Mouse (Mus musculus) embryo, embryonic 9.5 days (tissue): ENCODE measurements at regions not wholly inside any gene's neighbourhood (a gene's known extent, or its start where the extent isn't known, plus 50 kb on each side); places are given as distances from the start of the nearest gene placed in this dataset.
A peak's percentile ranks its signal among the peaks of the same experiment; 100 is the strongest.

Source experiments
- DNase-seq: peaks from one replicate; pipeline ENCODE4 v3.0.0-alpha.2; 2017; ENCODE audit errors: extremely low spot score

DNA sequence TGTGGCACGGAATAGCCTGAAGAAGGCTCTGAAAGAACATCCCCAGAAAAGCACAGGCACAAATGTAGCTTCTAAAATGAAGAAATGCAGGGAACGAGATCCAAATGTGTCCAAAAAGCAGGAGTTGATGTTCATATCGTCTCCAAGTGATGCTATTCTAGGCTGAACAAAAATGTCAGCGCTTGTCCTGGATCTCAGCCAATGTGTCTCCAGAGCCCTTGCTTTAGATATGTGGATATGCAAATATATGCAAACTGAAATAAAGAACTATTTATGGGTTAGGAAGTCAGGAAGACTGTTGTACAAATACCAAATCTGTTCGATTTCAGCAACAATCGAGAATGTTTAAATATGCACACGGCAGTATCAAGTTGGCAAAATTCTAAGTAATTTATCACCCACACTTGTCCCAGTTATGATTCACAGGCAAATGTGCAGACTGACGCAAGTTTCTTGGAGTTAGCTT, 320.4 kb downstream of the Synb start:
- DNase-seq = no peak

DNA sequence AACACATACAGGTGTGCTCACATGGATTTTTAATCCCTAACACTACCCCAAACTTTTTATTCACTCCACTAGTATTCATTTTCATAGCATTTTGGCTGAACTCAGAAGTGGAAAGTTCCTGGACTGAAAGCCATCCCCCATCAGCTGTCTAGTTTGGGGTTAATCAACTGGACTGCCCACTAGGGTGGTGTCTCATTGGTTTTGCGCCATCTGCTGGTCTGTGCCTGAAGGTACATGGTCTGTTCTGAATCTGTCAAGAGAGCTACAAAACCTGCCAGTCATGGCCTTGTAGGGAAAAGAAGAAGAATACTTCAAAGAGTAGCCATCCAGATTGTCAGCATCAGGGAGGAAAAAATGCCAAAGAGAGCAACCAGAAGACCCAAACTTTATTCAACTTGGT, 327.3 kb downstream of the Synb start:
- DNase-seq = peak; percentile 58

DNA sequence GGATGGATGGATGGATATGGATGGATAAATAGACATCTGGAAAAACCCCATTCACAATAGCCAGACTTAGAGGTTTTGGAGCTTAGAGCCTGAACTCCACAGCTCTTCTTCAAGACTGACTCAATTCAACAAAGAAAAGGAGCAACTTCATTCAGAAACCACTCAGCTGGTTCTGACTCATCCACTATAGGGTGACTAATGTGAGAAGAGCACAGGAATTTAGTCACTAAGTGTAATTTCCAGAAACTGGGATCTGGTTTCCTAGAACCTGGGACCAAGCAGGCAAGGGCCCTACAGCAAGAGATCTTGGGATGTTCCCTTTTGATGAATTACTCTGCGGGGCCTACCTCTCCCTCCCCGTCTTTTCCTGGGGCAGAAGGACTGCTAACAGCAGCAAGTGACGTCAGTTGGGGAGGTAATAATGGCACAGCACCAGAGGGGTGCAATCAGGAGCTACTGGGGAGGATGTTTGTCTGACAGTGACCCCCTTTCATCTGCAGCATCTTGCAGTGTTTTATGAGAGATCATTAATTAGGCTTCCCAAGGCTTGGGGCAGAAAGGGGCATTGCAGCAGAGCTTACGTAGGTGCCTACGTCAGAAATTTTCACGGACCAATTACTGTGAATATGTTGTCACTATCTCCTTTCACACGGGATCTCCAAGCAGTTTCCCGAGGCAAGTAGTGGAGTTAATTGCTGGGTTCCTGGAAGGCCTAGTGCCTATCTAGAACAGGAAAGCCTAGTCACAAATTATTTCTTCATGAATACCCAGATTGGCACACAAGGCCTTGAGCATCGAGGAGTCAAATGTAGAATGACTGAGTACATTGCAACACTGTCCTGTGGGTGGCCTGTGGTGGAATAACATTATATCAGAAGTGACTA, 339.3 kb downstream of the Synb start:
- DNase-seq = no peak

DNA sequence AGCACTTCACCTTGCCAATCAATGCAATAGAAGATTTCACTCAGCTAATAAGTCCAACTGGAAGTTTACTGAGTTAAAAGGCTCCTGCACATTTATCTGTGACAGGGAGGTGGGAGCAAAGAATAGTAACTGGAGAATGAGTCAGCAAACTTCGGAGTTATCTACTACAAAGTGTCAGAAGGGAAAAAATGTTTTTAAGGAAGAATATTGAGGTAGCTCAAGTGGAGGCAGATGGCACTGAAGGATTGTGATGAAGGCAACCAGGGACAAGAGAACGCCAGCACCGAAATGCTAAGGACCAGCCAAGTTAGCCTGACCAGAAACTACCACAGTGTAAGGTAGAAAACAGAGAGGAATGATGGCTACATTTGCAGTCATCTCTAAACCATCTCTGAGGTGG, 348.2 kb downstream of the Synb start:
- no peak for DNase-seq

DNA sequence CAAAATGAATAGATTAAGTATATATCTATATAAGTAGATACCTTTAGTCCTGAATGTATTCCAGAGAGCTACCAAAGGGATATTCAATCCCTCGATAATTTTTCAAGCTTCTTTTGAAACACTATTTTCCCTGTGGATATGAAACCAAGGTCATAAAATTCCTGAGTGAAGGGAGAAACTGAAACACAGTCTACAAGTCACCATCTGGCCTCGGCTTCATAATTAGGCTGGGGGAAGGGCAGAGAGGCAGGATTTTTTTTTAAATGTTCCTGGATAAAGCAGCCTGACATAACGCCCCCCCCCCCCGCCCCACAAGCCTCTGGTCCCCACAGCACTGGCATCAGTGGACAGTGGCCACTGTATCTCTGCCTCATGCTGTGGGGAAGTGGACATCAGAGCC, 348.7 kb downstream of the Synb start:
- no peak for DNase-seq

DNA sequence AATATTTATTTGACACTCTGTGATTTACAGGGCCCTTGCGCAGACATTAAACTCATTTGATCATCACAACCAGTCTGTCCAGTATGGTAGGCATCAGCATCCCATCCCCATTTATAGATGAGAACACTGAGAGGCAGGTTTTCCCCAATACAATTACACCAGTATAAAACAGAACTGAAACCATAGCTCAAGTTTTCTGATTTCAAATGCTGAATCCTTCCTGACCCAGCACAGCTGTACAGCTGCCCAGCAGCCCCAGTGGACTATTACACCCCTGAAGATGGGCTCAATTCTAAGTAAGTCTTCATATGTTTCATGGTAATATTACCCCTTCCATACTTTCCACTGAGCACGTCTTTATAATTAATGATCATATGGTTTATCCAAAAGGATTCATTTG, 352.3 kb downstream of the Synb start:
- DNase-seq = no peak

DNA sequence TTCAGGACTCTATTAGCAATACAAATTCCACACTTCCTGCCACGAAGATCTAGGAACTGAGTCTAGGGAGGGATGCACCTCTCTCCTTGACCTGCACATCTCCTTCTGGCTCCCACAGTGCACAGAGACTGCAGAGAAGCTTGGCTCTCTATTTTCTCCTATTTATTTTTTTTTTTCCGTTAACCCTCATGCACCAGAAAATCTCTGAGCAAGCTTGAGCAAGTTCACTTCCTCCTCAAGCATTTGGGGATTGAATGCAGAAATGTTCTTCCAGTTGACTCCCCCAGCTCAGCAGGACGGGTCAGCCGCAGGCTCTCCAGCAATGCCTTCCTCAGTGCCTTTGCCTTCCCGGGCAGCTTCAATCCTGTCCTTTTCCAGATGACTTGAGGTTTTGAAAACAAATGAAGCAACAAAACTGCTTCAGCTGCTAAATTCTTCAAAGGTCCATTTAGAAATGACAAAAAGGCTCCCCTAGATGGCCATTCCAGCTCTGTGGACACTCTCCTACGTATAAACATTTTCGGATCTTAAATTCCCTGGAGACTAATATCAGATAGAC, 352.9 kb downstream of the Synb start:
- DNase-seq = no peak

DNA sequence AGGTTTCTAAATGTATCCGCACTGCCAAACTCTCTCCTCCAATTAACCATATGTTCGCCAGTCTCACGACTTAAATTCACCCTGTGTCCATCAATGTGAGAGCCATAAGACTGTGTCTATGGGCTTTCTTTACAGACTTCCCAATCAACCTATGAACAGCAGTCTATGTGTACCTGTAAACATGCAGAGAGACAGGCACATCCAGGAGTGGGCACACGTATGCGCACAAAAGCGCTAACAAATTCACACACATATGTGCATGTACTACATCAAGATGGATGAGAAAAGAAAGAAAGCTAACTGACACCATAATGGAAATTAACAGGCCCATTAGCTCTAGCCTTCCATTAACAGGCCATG, 358.8 kb downstream of the Synb start:
- no peak for DNase-seq

DNA sequence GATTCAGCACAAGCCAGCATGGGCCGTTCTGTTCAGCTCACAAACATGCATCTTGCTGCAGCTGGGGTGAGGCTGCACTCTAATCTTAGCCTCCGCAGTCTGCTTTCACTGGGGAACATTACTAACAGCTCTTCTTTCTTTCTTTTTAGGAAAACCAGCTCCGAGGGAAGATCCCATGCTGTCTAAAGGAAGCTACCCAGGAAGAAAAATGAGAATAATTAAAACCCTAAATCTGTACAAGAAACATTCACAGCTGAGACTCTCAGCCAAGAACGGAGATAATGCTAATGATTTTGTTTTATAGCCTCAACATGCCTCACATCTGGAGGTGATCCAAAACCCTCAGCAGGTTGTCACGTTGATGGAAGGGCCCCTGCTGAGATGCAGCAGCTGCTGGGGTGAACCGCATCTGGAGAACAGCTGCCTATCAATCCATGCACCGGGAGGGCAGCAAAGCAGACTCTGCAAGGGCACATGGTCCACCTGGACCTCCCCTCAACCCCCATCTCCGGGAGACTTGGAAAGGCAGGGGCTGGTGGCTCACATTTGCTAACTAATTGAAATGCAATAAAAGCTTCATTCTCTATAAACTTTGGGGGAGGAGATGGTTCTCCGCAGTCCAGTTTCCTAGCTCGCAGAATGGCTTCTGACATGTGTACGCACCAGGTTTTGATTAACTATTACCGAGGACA, 359.3 kb downstream of the Synb start:
- peak; percentile 64 for DNase-seq

DNA sequence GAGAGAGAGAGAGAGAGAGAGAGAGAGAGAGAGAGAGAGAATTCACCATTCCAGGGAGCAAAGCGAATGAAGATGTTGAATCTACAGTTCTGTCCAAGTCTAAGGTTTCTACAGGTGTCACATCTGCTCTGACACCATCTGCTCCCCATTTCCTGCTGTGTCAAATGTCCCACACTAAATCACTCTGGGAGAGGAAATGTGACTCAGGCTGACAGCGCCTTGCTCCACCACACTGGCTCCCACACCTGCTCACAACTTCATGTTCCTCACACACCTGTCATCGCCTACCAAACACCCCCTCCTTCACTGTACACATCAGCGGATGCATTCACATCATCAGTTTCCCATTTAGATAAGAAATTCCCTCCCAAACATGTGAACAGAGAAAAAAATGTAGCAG, 366.3 kb downstream of the Synb start:
- no peak for DNase-seq

DNA sequence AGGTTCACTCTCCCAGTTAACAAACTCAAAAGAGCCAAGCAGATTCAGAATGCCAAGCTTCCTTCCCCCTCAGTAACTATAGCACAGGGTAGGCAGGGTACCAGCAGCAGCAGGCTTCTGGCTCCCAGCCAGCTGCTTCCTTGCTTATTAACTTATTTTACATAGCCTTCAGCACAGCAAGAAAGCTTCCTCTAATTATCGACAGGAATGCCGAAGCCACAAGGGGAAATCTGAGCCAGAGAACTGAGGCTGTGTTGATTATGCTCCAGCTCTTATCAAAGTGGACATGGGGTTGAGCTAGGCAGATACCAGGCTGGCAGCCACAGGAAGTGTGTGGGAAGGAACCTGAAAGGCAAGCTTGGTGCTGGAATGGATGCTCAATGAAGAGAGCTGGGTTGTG, 371.0 kb downstream of the Synb start:
- DNase-seq = no peak

DNA sequence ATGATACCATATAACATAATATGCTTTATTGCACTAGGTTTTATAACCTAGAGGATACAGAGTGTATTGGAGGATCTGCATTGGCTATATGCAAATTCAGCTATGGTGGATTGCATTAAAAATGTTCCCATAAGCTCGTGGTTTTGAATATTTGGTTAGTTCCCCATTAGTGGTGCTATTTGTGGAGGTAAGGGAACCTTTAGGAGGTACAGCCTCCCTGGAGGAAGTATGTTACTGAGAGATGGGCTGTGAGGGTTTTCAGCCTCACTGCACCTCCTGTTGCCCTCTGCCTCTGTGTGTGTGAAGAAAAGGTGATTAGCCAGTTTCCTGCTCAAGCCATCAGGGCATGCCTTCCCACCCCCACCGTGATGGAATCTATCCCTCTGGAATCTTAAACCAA, 372.1 kb downstream of the Synb start:
- DNase-seq = no peak

DNA sequence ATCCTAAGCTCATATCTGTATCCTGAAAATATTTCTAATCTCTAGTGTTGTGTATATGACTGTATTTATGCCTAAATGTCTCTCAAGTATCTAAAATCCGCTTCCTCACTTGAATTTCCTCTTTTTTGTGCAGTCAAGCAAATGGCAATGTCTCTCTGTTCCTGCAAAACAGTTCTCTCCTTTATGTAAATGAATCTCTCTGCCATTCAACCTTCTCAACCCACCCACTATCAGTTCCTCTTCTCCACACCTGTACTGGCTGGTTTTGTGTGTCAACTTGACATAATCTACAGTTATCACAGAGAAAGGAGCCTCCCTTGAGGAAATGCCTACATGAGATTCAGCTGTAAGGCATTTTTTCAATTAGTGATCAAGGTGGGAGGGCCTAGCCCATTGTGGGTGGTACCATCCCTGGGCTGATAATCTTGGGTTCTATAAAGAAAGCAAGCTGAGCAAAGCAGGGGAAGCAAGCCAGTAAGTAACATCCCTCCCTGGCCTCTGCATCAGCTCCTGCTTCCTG, 375.5 kb downstream of the Synb start:
- no peak for DNase-seq

DNA sequence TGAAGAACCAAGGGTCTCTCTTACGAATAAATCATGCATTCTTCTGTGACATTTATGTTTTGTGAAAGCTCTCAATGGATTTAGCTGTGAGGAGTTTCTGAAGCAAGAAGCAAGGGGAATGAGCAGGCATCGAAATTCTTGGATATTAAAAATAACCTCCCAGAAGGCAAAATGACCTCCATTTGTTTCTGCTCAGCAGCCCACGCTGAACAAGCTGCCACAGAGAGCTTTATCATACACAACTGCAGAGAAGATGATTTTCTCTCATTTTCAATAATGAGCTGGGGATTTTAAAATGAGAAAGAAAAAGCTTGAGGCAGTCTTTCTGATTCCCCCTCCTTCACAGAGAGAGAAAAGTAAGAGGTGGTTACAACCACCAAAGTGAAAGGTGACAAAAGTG, 394.2 kb downstream of the Synb start:
- DNase-seq = no peak

DNA sequence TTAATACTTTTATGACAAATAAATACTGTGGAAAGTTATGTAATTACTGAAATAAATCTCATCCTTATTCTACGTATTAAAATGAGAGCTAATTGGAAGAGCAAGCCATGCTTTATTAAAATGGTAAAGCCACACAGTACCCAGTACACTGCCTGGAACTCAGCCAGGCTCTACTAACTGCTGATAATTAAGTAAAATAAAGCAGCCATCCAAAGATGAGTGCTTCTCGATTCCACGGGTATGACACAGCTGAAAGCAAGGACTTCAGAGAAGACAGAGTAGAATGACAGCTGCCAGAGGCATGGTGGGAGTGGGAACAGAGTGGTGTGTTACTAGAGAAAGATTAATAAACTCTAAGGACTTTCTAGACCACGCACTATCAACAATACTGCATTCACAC, 416.9 kb downstream of the Synb start:
- DNase-seq = no peak

DNA sequence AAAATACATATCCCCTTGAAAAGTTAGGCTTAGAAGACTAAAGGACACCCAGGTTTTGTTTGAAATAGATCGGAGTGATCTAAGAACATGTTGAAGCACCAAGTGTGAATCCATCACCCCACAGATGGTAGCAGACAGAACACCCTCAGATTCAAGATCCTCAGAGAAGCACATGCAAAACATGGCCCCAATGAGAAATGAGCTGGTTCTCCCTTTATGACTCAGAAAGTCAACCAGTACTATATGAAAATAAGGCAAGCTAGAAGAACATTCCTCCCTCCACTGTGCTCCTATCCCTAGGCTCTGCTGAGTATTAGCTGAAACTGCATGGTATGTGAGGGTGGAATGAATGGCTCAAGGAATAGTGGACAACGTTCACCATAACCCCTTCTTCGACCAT, 433.0 kb downstream of the Synb start:
- DNase-seq = no peak

DNA sequence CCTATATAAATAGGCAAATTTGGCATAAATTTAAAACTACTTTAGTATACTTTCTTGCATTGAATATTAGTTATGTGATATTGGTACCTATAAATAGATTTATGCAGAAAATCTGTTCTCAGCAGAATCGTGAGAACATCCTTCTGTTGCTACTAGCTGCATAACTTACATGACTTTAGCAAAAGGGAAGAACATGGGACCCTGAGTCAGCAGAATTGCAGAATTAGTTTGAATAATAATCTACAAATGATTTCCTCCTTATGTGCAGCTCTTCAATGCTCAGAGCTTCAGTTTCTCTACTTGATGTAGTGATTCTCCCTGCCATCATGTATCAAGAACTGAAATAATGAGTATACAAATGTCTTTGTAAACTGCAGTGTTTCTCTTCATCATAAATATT, 436.2 kb downstream of the Synb start:
- DNase-seq = no peak

DNA sequence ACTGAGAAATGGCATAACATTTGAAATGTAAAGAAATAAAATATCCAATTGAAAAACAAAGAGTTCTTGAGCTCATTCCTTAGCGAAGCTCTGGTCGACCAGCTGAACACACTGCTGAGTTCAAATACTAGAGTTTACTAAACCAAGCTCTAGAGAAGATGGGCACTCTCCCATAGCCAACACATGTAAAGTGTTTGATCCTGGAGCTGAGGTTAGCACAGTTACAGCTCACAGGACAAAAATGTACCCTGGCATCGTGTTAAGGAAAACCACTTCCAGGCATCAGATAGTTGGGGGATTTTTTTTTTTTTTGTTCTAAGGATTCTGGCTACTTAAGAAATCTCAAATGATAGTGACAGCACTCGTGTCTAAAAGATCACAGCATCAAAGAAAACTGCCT, 445.6 kb downstream of the Synb start:
- no peak for DNase-seq

DNA sequence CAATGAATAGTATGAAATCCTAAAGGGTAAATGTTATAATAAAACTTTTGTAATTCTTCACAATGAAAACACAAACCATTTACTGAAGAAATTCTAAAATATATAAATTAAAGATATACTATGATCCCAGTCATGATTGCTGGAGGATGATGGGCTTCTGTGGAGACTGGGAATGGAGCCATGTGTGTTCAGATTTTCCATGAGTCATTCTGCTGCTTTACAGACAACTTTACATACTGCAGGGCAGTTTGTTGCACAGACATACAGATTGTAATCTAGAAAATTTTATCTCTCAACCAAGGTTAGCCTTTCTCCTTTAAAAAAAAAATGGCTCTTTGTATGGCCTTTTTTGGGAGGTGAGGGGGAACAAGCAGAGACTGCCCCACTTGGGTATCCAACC, 446.5 kb downstream of the Synb start:
- no peak for DNase-seq

DNA sequence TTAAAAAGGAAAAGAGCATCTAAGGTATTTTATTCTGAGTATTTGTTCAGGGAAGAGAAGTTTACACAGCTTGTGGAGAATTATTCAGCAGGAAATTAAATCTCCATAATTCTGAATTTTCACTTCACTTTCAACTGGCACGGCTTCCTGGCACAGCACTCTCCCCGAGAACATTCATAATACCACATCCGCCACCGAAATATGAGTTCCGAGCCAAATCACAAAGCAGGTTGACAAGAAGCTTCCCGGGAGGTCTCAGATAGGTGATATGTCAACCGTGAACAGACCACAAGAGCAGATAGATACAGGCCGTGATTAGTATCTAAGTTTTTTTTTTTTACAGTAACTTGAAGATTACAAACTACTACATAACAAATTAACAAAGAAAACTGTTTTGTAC, 473.9 kb downstream of the Synb start:
- no peak for DNase-seq

DNA sequence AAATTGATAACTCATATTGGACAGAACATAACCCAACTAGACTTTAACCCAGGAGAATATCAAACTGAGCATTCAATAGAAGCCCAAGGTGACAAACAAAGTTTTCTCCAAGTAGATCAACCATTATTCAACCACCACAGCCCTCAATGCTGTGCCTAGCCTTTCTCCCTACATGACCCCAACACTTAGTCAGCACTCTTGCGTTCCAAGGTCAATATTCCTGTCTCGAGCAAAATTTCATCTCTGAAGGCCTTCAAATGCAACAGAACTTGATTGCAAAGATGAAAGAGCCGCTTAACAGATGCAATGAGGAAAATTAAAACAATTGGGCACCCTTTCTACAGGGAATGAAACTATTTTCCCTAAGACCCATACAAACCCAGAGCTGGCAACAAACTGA, 485.1 kb downstream of the Synb start:
- no peak for DNase-seq

DNA sequence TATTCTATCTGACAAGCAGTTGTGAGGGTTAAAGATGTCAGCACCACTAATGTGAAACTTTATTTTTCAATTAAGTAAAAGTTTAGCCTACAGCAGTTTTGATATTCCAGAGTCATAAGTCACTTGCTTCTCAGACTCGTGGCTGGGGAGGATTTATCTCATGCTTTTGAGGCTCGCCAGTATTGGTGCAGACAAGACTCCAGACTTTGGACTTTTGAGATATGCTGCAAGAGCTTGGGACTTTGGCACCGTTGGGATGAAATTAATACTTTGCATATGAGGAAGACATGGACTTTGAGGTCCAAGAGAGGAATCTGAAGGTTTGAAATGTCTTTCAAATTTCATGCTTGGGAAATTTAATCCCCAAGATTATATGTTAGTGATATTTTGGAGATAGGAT, 486.2 kb downstream of the Synb start:
- no peak for DNase-seq

DNA sequence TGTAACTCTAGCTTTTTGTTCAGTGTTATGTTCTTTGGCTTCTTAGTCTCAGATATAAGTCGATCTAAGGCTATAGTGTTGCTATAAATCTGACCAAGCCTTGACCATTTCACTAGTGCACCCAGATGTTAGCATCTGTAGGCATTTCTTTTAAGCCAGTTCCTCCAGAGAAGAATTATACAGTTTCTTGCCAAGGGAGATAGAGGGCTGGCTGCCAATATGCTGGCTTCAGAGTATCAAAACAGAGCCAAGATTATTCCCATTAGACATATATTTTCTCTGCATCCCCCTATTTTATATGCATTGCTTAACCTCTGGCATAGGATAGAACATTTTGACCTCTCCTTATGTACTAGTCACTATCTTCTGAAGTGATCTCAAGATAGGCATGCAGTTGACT, 487.5 kb downstream of the Synb start:
- DNase-seq = no peak
